Mouse (Mus musculus): ENCODE measurements around the gene Elavl2.

DNA sequence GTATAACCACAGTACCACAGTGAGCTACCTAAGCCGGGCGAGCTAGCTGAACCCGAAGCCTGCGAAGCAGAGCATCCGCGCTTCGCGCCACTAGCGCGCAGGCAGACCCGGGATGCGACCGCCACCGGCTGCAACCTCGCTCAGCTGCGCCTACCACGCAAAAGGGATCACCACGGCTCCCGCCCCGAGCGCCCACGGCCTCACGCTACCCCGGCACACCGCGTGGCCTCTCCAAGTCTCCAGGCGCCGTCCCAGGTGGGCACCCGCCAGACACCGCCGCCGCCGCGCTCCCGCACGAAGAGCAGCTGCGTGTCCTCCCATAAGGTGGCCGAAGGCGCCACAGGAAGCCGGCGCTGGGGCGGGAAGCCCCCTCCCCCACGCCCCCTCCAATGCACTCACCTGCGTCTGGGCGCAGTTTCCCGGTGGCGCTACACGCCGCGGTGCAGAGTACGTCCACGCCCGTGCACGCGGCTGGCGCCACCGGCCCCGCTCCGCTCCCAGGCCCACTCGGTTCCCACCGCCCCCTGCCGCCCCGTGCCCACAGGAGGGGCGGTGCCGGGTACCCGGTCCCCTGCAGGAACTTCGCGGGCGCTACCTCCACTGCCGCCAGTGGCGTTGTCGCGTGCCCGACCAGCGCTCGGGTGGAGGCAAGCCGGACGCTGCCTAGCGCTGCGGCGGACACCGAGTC lies 29.3 kb downstream of the Elavl2 start:
- TF ChIP-seq CTCF (IDR thresholded peaks at IDR 0.05; ENCODE audit: insufficient read depth, low read depth, low read length) (no peak), POLR2A (IDR thresholded peaks at IDR 0.05; ENCODE audit: insufficient read depth, low read depth, low read length) (no peak)

Data from olfactory bulb, adult 2 months (tissue).